Mouse (Mus musculus): ENCODE results near the gene H2-Q10. TPM values are rescaled to one million over a fixed set of nuclear protein-coding genes. Genes with fewer than 3 reads are reported as not detected.
"Not testable (repeated sequence)": the region's sequence is repeated elsewhere in the genome, so short reads cannot be mapped to it uniquely, and the experiment has no call there.

H2-Q10 gene
- total RNA-seq (2018; cell fraction: chromatin; rRNA removed), result 10 to 100 TPM in 14 of 26 experiments, 1 to 10 TPM in 12; 2.0 to 34.9 (median 10.4) TPM
- total RNA-seq (2018; cell fraction: cytosol; rRNA removed), result under 1 TPM; 0.04 to 0.99 (median 0.22) TPM
- 10 to 100 TPM in 11 of 26 experiments, 1 to 10 TPM in 15; 2.2 to 21.6 (median 8.5) TPM for total RNA-seq (2018; cell fraction: nucleus; rRNA removed)
- polyA plus RNA-seq (2018), result 0.07 to 0.35 TPM in 2 of 3 replicates, not detected in the other

- H3K36me3 ChIP-seq (ENCODE audit: inconsistent target), result no peaks in the 10 kb centered on the region
- H3K4me3 ChIP-seq (ENCODE audit: inconsistent target), result no peak within 1 kb of the TSS
- no peaks in the 10 kb centered on the region for H3K79me2 ChIP-seq (ENCODE audit: inconsistent target)
- H3K27ac ChIP-seq, result no peak within 1 kb of the TSS
- WGBS (ENCODE audit: missing documents), result 5% methylated on average over 80 of the region's 80 CpGs
These were observed at the start of gene H2-Q10 for GRCm38 (mm10) chr17:35469842-35470751. Gene H2-Q10 (plus strand): TSS chr17:35470089.

GRCm38 (mm10) chr17:35420206-35420810 is 49.6 kb upstream of the H2-Q10 start:
- WGBS (ENCODE audit: missing documents), result 15% methylated on average over 11 of the region's 11 CpGs
- H3K36me3 ChIP-seq (ENCODE audit: inconsistent target); H3K4me3 ChIP-seq (ENCODE audit: inconsistent target); H3K79me2 ChIP-seq (ENCODE audit: inconsistent target); H3K27ac ChIP-seq: not testable (repeated sequence)

- 93% methylated on average over 4 of the region's 4 CpGs for WGBS (ENCODE audit: missing documents)
- not testable (repeated sequence) for H3K36me3 ChIP-seq (ENCODE audit: inconsistent target); H3K79me2 ChIP-seq (ENCODE audit: inconsistent target); H3K27ac ChIP-seq; H3K4me3 ChIP-seq (ENCODE audit: inconsistent target)
These were observed 48.6 kb upstream of the H2-Q10 start for GRCm38 (mm10) chr17:35421331-35421730.

GRCm38 (mm10) chr17:35422360-35422759 is 47.5 kb upstream of the H2-Q10 start:
- not testable (repeated sequence) for H3K27ac ChIP-seq; H3K79me2 ChIP-seq (ENCODE audit: inconsistent target); H3K36me3 ChIP-seq (ENCODE audit: inconsistent target); H3K4me3 ChIP-seq (ENCODE audit: inconsistent target)
- 95% methylated on average over 5 of the region's 5 CpGs for WGBS (ENCODE audit: missing documents)

- 39% methylated on average over 3 of the region's 3 CpGs for WGBS (ENCODE audit: missing documents)
- H3K36me3 ChIP-seq (ENCODE audit: inconsistent target); H3K4me3 ChIP-seq (ENCODE audit: inconsistent target); H3K79me2 ChIP-seq (ENCODE audit: inconsistent target); H3K27ac ChIP-seq: not testable (repeated sequence)
These were observed 46.6 kb upstream of the H2-Q10 start for GRCm38 (mm10) chr17:35423131-35423810.

- not testable (repeated sequence) for H3K27ac ChIP-seq; H3K36me3 ChIP-seq (ENCODE audit: inconsistent target); H3K79me2 ChIP-seq (ENCODE audit: inconsistent target); H3K4me3 ChIP-seq (ENCODE audit: inconsistent target)
- 79% methylated on average over 3 of the region's 3 CpGs for WGBS (ENCODE audit: missing documents)
These were observed 45.8 kb upstream of the H2-Q10 start for GRCm38 (mm10) chr17:35424106-35424505.

- WGBS (ENCODE audit: missing documents), result 2% methylated on average over 49 of the region's 66 CpGs
- H3K27ac ChIP-seq; H3K79me2 ChIP-seq (ENCODE audit: inconsistent target); H3K4me3 ChIP-seq (ENCODE audit: inconsistent target); H3K36me3 ChIP-seq (ENCODE audit: inconsistent target): not testable (repeated sequence)
These were observed 45.1 kb upstream of the H2-Q10 start, which contains the start of gene H2-Q6 for GRCm38 (mm10) chr17:35424624-35425416. Gene H2-Q6 (plus strand): TSS chr17:35424850.

- WGBS (ENCODE audit: missing documents), result 24% methylated on average over 27 of the region's 28 CpGs
- H3K36me3 ChIP-seq (ENCODE audit: inconsistent target); H3K79me2 ChIP-seq (ENCODE audit: inconsistent target); H3K27ac ChIP-seq; H3K4me3 ChIP-seq (ENCODE audit: inconsistent target): not testable (repeated sequence)
These were observed 44.4 kb upstream of the H2-Q10 start for GRCm38 (mm10) chr17:35425474-35425873.

- not testable (repeated sequence) for H3K36me3 ChIP-seq (ENCODE audit: inconsistent target); H3K4me3 ChIP-seq (ENCODE audit: inconsistent target); H3K27ac ChIP-seq; H3K79me2 ChIP-seq (ENCODE audit: inconsistent target)
- WGBS (ENCODE audit: missing documents), result 93% methylated on average over 6 of the region's 6 CpGs
These were observed 41.0 kb upstream of the H2-Q10 start for GRCm38 (mm10) chr17:35428883-35429282.

GRCm38 (mm10) chr17:35430671-35431070 is 39.2 kb upstream of the H2-Q10 start:
- not testable (repeated sequence) for H3K4me3 ChIP-seq (ENCODE audit: inconsistent target); H3K36me3 ChIP-seq (ENCODE audit: inconsistent target); H3K79me2 ChIP-seq (ENCODE audit: inconsistent target); H3K27ac ChIP-seq
- WGBS (ENCODE audit: missing documents), result 96% methylated on average over 5 of the region's 6 CpGs

GRCm38 (mm10) chr17:35432167-35432566 is 37.7 kb upstream of the H2-Q10 start:
- H3K36me3 ChIP-seq (ENCODE audit: inconsistent target); H3K79me2 ChIP-seq (ENCODE audit: inconsistent target); H3K4me3 ChIP-seq (ENCODE audit: inconsistent target); H3K27ac ChIP-seq: not testable (repeated sequence)
- WGBS (ENCODE audit: missing documents), result 96% methylated on average over 2 of the region's 3 CpGs

- not testable (repeated sequence) for H3K36me3 ChIP-seq (ENCODE audit: inconsistent target); H3K79me2 ChIP-seq (ENCODE audit: inconsistent target); H3K27ac ChIP-seq; H3K4me3 ChIP-seq (ENCODE audit: inconsistent target)
- 9% methylated on average over 8 of the region's 8 CpGs for WGBS (ENCODE audit: missing documents)
These were observed 35.1 kb upstream of the H2-Q10 start for GRCm38 (mm10) chr17:35434836-35435235.

- 83% methylated on average over 3 of the region's 3 CpGs for WGBS (ENCODE audit: missing documents)
- not testable (repeated sequence) for H3K4me3 ChIP-seq (ENCODE audit: inconsistent target); H3K36me3 ChIP-seq (ENCODE audit: inconsistent target); H3K27ac ChIP-seq; H3K79me2 ChIP-seq (ENCODE audit: inconsistent target)
These were observed 34.3 kb upstream of the H2-Q10 start for GRCm38 (mm10) chr17:35435577-35435976.

- not testable (repeated sequence) for H3K27ac ChIP-seq; H3K36me3 ChIP-seq (ENCODE audit: inconsistent target); H3K79me2 ChIP-seq (ENCODE audit: inconsistent target); H3K4me3 ChIP-seq (ENCODE audit: inconsistent target)
- 40% methylated on average over 1 of the region's 1 CpGs for WGBS (ENCODE audit: missing documents)
These were observed 32.4 kb upstream of the H2-Q10 start for GRCm38 (mm10) chr17:35437386-35437936.

Data from macrophage (primary cell).